Mouse (Mus musculus): ENCODE results near the gene Gm17067. TPM values are rescaled to one million over a fixed set of nuclear protein-coding genes. Genes with fewer than 3 reads are reported as not detected.

Gm17067 gene
- polyA plus RNA-seq, 1 experiment from 2014 or later, result not detected

Other genes starting within 250 kb of the Gm17067 start
- 12.3 and 20.0 TPM in 2 replicates for gene Zfp141, start 221.3 kb downstream of the Gm17067 start, polyA plus RNA-seq (2014; fragmentation: Nextera tagmentation; extraction: Ambion mirVana)
- not detected in 2 replicates for gene Gm21028, start 148.4 kb downstream of the Gm17067 start, polyA plus RNA-seq (2014; fragmentation: Nextera tagmentation; extraction: Ambion mirVana)
- gene Zfp977, start 134.5 kb downstream of the Gm17067 start, polyA plus RNA-seq (2014; fragmentation: Nextera tagmentation; extraction: Ambion mirVana), result 1.7 and 2.1 TPM in 2 replicates
- 1.4 and 3.1 TPM in 2 replicates for gene Zfp976, start 84.4 kb downstream of the Gm17067 start, polyA plus RNA-seq (2014; fragmentation: Nextera tagmentation; extraction: Ambion mirVana)
- 7.6 and 8.2 TPM in 2 replicates for gene Zfp975, start 34.3 kb downstream of the Gm17067 start, polyA plus RNA-seq (2014; fragmentation: Nextera tagmentation; extraction: Ambion mirVana)
- gene Vmn2r62, start 66.5 kb upstream of the Gm17067 start, polyA plus RNA-seq (2014; fragmentation: Nextera tagmentation; extraction: Ambion mirVana), result not detected in 2 replicates
- gene Gm2381, start 140.2 kb upstream of the Gm17067 start, polyA plus RNA-seq (2014; fragmentation: Nextera tagmentation; extraction: Ambion mirVana), result not detected in 2 replicates
- not detected in 2 replicates for gene Vmn2r63, start 206.8 kb upstream of the Gm17067 start, polyA plus RNA-seq (2014; fragmentation: Nextera tagmentation; extraction: Ambion mirVana)